Mouse (Mus musculus) spleen, postnatal 14 days (tissue): ENCODE results near the gene Zfp952.
"Not testable (repeated sequence)": the region's sequence is repeated elsewhere in the genome, so short reads cannot be mapped to it uniquely, and the experiment has no call there.

Source experiments
- DNase-seq, 2 experiments: peaks; one replicate each; pipeline ENCODE4 v3.0.0; 2021 to 2022; ENCODE audit warnings: low spot score in 2 of 2

Zfp952 gene

DNA sequence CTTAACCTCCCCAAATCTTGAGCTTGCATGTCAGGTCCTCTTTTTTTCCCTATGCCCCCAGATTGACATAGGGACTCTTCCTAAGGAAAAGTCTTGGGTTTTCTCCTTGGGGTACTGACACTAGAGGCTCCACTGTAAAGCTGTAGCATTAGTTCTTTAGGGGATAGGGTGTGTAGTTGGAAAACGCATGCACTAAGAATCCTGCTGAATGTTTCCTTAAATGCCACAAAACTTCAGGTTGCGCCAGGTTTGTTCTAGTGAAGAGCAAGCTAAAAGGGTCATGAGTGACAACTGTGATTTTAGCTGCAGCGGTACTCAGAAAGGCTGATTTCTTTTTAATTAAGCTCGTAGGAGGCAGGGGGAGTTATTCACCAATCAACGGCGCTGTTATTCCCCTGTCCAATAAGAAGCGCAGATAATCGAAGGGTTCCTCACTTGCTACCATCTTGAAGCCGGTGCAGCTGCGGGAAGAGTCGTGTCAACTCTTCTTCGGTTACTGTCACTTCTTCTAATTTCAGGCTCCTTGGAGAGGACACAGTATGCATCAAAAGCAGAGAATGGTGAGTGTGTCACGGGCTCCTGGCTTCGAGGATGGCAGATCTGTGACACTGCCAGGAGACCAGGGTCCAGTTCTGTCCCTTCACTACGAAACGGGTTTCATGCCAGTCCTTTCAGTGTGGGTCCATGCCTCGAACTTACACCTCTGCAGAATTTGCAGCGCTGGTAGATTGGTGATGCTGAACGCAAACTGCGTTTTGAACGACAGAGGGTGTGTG lies at the start of gene Zfp952:
TSS of gene Zfp952 (plus strand) at position 431 of the 776 bp plus-strand sequence.
- DNase-seq = peak; percentile 44 to 67

DNA sequence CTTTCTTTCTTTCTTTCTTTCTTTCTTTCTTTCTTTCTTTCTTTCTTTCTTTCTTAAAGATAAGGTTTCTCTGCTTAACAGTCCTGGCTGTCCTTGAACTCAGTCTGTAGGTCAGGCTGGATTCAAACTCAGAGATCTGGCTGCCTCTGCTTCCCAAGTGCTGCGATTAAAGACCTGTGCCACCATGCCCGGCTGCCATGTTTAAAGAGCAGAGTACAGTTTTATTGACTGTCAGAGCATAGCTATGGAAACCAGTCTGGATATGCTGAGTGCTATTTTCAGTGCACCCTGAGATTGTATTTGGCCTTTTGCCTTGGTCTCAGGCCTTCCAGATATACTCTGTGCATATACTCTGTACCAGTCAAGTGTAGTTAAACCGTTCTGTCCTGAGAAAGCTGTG lies 49.3 kb upstream of the Zfp952 start:
- DNase-seq = no peak

DNA sequence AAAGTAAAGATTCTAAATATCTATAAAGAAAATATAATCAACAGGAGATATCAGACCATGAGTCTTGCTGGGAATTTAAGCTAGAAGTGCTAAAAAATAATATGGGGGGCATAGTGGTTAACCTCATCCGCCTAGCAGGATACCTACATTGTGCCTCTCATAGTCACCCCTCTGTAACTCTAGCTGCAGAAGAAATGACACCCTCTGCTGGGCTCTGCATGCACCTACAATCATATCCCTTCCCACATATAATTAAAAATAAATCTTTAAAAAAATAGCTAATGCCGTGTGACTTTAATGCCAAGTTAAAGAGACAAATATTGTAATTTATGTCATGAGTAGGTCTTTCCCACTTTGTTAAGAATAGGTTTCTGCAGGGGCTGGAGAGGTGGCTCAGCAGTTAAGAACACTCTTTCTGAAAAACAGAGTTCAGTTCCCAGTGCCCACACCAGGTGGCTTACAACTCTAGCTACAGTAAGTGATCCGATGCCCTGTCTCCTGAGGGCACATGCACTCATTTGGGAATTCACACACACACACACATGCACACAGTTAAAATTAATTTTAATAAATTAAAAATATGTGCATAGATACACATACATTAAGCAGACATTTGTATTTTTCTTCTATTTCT lies 48.4 kb upstream of the Zfp952 start:
- no peak for DNase-seq

DNA sequence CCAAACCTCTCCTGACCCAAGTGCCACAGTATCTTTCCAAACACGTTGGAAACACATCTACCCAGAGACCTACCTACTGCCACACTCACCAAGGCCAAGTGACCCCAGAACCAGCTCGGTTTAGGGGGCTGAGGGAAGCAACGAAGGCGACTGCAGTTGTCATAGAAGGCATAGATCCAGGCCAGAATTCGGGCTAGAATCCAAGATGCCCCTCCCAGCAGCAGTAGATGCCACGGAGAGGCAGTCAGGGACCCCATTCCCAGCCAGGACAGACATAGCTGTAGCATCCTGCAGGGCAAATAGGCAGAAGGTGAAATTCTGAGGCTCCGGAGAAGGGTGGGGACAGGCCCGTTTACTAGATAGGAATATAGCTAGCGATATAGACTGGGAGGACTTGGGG lies 46.2 kb upstream of the Zfp952 start:
- no peak for DNase-seq

DNA sequence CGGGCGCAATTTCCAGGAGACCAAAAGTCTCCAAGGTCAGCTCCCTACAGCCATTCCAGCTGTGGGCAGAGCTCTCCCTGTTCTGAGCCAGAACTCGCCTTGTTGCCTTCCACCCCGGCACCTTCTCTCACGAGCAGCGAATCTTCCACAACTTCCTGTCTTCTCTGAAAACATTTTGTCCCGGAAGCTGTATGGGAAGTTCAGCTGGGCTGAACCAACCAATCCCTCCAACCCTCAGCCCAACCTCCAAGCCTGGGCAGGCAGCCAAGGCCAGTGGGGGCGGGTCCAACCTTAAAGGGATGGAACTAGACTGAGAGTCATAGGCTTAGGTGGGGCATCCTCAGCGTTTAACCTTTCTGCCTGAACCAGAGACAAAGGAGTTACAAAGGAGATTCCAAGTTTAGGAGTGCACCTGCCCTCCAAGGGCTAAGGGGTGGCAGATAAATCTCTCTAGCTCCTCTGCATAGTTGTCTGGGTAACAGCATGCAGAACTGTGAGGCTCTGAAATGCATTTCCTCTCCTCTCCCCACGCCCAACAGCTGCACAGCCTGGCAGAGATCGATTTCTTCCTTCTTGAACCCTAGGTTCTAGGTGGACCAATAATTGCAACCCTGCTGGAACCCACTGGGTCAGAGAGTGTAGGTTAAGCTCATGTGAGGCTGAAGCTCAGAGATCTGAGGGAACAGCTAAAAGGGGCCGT lies 45.6 kb upstream of the Zfp952 start, which contains the start of gene Cyp4f13:
TSS of gene Cyp4f13 (minus strand) at position 188 of the 700 bp plus-strand sequence.
- peak; percentile 86 to 88 for DNase-seq

DNA sequence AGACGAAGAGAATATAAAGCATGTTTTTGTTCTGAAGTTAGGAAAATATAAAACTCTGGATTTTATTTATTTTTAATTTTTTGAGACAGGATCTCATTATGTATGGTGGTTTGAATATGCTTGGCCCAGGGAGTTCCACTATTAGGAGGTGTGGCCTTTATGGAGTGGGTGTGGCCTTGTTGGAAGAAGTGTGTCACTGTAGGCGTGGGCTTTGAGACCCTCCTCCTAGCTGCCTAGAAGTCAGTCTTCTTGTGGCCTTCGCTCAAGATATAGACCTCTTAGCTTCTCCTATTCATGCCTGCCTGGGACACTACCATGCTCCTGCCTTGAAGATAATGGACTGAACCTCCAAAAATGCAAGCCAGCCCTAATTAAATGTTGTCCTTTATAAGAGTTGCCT lies 42.8 kb upstream of the Zfp952 start:
- DNase-seq = no peak

DNA sequence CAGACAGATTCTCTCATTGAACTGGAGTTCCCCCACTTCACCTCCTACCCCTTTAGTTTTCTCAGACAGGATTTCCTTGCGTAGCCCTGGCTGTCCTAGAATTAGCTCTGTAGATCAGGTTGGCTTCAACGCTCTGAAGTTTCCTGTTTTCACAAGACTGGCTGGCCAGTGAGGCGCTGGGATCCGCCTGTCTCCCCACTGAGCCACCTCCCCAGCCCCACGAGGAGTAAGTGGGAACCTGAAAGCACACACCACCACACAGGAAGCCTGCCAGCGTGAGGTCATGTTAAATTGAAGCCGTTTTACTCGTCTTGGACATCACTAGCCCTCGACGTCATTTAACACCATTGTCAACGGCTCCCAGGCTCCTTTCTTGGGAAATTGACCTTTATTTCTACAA lies 41.9 kb upstream of the Zfp952 start:
- no peak for DNase-seq

DNA sequence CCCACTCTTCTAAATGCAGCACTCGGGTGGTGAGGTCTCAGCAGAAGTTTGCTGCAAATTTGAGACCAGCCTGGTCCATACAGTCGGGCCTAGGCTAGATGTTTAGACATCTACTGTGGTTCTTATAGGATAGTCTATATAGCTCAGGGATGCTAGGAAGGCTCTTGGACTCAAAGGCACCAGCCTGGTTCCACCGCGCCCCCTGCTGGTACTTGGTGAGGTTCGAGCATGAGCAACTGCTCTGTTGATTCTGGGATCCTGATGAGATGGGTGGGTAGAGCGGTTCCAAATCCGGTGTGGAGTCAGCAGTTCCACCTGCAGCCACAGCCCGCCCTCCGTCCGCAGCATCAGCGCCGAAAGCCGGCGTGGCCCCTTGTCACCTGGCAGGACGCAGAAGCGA lies 41.5 kb upstream of the Zfp952 start:
- DNase-seq = peak; percentile 46 to 70

DNA sequence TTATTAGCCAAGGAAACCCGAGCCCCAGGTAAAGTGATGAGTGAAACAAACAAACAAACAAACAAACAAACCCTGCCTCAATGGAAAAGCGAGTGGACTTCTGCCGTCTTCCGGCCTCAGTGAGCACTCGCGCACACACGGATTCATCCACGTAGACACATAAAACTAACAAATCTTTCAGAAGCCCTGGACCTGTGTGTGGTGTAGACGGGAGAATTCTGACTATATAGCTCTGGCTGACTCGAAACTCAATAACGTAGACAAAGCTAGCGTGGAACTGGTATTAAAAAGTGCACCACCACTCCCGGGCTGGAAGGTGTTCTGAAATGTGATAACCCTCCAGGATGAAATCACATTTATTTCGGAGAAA lies 27.7 kb upstream of the Zfp952 start:
- no peak for DNase-seq

DNA sequence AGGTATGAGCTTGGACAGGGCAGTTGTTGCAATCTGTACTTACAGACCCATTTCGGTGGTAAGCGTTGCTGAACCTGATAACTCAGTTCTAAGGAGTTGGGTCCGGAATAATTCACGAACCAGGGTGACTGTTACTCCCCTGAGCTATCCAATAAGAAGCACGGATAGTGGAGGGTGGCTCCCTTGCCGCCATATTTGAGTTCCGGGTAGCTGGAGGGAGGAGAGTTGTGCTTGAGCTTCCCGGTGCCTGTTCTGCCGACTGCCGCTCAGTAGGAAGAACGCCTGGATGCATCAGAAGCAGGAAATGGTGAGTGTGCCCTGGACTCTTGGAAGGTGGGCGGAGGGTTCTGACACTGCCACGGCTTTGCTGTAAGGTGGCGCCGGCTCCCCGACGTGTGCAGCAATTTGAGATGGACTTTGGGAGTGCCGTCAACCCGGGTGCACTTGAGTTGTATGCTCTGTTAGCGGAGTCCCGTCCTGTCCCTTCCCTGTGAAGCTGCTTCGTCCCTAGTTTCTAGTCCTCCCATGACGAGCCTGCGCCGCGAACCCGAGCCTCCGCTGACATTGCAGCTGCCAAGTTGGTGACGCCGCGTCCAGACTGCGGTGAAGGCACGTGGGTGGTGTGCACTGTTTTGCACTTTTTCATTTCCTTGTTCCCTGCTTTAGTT lies 27.2 kb upstream of the Zfp952 start, which contains the start of gene Zfp472:
TSS of gene Zfp472 (plus strand) at position 192 of the 668 bp plus-strand sequence.
- DNase-seq = peak; percentile 69 to 83

DNA sequence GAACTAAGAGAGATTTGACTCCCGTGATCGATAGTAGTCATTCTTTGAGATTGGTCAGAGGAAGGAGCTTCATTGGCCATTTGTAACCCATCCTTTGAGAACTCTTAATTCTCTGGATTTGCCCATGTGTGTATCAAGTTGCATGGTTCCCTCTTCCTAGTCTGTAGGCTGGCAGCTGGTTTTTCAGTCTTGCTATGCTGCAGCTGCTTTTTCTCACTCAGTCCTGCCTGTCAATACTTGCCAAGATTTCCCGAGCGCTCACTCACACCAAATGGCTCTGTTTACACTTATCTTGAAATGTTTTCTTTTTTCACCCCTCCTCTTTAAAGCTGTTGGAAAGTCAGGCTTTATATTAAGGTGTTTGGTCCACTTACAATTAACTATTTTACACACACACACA lies 11.6 kb upstream of the Zfp952 start:
- DNase-seq = no peak

DNA sequence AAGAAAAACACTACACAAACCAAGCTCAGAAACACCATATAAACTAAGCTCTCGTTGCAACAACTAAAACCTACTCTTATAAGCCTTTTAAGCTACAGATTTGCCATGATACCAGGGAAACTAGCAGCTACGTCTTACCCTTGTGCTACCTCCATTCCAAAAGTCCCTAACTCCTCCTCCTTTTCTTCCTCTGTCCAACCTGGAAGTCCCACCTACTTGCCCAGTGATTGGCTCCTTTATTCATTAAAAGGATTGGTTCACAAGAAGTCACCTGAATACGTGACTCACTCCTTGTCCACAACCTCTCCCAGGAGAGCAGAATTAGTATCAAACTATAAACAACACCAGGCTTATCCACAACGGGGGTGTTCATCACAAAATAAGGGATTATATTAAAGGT lies 6.6 kb upstream of the Zfp952 start:
- no peak for DNase-seq

DNA sequence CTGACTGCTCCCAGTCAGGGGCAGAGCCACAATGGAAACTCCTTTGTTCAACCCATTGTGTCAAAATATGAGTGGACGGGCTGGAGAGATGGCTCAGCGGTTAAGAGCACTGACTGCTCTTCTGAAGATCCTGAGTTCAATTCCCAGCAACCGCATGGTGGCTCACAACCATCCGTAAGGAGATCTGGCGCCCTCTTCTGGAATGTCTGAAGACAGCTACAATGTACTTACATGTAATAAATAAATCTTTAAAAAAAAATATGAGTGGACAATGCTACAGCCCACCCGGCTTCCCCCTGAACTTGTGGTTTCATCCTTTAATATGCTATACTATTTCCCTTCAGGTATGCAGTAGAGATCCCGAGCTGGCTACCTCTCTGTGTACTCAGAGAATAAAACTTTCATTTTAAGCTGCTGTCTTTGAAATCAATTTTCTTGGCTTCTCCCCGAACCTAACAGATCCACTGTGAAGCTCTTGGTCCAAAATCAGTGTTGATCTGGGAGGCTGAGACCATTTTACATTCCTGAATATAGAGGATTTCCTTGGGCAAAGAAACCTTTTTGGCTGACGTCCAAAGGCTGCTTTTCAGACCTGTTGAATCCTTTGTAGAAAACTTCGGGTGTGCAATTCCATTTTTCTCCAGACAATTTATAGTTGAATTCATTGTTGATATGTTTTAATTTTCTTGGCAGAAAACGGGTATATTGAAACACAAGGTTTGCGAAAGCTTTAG lies 797 bp upstream of the Zfp952 start:
- DNase-seq = peak in 1 of 2 experiments; percentile 20

DNA sequence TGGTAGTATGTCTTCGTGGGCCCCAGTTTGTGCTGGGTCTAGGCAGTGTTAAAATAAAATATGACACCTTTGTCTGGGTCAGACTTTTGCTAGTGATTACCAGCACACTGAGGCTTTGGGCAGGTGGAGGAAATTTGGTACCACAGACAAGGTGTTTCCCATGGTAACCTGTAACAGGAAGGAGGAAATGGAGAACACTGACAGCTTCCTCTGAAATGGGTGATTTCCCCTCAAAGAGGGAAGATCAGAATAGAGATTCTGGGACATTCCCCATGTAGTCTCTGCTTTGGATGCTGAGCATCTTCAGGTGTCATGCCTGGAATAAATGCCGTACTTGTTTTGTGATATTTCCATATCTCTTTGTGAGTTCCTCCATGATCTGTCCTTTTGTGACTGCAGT lies 5.6 kb downstream of the Zfp952 start:
- no peak for DNase-seq

DNA sequence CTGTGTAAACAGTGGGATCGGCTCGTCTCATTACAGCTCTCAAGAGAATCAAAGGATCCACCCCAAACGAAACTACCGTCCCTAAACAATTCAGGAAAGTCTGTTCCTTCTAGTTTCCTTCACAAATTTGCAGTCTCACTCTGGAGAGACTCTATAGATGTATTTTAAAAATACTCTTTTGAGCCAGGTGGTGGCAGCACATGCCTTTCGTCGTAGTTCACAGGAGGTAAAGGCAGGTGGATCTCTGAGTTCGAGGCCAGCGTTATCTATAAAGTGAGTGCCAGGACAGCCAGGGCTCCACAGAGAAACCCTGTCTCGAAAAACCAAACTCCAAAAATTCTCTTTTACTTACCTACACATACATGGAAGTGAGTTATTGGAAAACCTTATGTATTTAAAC lies 15.4 kb downstream of the Zfp952 start:
- DNase-seq = no peak

DNA sequence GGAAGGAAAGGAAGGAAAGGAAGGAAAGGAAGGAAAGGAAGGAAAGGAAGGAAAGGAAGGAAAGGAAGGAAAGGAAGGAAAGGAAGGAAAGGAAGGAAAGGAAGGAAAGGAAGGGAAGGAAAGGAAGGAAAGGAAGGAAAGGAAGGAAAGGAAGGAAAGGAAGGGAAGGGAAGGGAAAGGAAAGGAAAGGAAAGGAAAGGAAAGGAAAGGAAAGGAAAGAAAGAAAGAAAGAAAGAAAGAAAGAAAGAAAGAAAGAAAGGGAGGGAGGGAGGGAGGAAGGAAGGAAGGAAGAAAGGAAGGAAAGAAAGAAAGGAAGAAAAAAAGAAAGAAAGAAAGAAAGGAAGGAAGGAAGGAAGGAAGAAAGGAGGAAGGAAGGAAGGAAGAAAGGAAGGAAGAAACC lies 27.5 kb downstream of the Zfp952 start:
- not testable (repeated sequence) for DNase-seq

DNA sequence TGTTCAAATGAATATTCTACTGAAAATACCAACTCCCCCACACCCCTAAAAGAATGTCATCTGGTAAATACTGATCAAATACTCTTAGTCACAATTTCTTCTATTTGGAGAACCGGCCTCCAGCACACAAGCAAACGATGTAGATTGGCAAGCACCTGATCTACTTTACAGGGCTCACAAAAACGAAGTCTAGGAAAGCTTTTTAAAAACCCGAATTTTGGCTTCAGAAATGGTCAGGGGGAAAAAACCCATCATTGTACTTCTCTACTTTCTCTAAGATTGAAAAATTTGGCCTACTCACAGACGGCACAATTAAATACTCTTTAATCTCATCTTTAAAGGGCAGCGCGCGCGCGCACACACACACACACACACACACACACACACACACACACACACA lies 39.4 kb downstream of the Zfp952 start:
- DNase-seq = no peak

DNA sequence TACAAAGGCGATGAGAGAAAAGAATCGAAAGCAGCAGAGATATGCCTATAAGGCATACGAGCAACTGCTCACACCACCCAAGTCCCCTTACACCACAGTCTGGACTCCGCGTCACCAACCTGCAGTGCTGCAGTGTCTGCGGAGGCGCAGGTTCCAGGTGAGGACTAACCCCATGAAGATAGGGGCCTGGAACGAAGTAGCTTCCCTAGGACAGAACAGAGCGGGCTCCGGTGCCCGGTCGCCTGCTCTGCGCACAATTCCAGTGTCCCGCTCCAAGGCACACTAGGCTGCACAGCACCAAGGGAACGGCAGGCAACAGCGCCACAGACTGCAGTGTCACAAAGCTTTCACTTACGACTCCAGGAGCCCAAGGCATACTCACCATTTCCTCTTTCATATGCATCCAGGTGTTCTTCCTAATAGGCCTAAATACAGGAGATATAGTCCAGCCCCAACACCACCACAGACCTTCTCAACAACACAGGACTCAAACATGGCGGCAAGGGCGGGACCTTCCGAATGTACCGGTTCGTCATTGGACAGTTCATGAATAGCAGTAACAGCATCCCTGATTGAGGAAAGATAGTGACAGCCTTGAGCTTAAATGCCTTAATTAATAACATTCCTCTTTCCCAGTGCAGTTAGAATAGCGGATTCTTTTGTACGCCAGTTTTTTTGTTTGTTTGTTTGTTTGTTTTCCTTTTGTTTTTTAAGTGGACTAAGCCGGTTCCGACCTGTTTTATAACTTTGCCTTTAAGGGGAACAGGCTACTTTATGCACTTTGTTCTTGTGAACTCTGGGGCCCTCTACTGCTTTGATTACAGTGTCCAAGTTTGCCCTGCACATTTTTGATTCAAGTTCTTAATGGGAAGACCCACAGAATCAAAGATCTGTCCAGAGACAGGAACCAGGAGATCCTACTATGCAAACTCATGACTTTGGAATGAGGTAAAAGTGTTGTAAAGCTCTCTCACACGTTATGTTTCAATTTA lies 40.3 kb downstream of the Zfp952 start, which contains the start of gene Zfp763:
TSS of gene Zfp763 (minus strand) at position 503 of the 992 bp plus-strand sequence.
- peak; percentile 40 to 53 for DNase-seq
